Mouse (Mus musculus) frontal cortex, postnatal 10 days (tissue): ENCODE measurements around the gene Insc.

Experiments used
- DNase-seq, 2 experiments: peaks; one replicate each; pipeline ENCODE4 v3.0.0; 2022; ENCODE audit warnings: low spot score in 2 of 2, mixed read lengths in 1 of 2

Gene Insc

GRCm38 (mm10) chr7:114827360-114827759 is 83.9 kb downstream of the Insc start:
- DNase-seq: no peak

GRCm38 (mm10) chr7:114832257-114832940 is 88.9 kb downstream of the Insc start:
- DNase-seq: no peak

DNA sequence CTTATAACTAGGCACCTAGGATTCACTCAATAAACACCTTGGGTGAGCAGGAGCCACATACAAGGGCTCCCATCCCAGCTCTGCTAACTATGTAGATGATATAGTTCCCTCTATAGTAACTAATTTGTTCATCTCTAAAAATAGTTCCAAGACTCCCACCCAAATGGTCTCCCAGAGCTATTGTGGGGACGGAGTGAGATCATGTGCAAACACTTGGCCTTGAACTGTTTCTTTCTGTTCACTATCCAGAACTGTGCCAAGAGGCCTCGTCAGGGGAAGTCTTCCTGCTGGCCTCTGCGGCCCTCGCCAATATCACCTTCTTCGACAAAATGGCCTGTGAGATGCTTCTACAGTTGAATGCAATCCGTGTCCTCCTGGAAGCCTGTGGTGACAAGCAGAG is 91.0 kb downstream of the Insc start:
- no peak for DNase-seq

GRCm38 (mm10) chr7:114837268-114837667 is 93.8 kb downstream of the Insc start:
- no peak for DNase-seq

DNA sequence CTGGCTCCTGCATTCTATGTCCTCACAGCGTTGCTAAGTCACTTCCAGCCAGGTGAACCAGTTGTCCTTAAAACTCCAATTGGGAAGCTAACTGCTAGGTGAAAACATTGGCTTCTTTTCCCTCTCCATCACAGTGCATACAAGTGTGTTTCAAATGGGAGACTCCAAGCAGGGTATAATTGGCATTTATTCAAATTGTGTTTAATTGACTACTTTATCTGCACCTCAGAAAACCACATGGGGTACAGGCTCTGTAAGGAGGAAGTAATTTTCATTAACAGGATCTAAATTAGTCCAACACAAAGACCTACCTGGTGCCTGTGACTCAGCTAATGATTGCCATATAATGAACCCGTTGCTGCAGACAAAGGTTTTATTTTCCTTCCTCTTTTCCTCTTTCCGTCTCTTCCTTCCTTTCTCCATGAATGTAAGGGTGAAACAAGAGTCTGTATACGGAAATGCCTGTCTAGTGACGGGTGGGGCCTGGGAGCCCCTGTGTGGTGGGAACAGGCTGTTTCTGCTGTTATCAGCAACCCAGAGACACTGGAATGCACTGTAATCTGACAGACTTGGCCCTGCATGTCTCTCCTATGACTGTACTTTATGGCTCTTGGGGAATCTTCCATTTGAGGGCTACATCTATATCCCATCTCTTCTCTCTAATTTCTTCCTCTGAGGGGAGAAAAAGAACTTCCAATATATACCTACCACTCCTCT is 96.7 kb downstream of the Insc start:
- no peak for DNase-seq

GRCm38 (mm10) chr7:114842644-114843211 is 99.2 kb downstream of the Insc start:
- DNase-seq: no peak

DNA sequence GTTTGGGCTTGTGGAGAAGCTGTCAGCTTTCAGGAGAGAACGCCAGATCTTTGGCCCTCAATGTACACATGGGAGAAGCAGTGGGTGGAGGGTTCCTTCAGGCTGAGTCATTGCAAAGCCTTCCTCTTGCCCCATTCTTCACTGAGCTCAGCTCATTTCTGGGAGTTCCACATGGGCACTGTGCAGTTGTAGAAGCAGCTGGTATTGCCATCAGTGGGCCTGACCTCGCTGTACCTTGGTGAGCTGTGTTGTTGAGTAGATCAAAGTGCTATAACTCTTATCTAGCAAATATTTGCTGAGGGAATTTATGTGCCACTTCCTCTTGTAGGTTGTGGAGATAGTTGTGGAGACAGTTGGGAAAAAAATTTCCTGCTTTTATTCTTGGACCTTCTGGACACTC is 103.7 kb downstream of the Insc start:
- no peak for DNase-seq

GRCm38 (mm10) chr7:114852387-114852786 is 108.9 kb downstream of the Insc start:
- DNase-seq: no peak

DNA sequence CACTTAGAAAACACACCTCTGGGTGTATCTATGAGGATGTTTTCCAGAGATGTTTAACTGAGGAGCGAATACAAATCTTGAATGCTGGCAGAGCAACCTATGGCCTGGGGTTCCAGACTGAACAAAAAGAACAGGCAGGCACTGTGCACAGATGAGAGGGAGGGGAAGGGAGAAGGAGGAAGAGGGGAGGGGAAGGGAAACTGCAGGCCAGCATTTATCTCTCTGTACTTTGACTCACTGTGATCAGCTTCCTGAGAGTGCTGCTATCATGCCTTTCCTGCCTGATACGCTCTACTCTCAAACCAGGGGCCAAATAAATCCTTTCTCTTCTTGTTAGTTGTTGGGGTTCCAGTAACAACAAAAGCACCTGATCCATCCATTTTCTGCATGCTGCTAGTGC is 110.7 kb downstream of the Insc start:
- no peak for DNase-seq

GRCm38 (mm10) chr7:114860858-114861523 is 117.5 kb downstream of the Insc start:
- no peak for DNase-seq

DNA sequence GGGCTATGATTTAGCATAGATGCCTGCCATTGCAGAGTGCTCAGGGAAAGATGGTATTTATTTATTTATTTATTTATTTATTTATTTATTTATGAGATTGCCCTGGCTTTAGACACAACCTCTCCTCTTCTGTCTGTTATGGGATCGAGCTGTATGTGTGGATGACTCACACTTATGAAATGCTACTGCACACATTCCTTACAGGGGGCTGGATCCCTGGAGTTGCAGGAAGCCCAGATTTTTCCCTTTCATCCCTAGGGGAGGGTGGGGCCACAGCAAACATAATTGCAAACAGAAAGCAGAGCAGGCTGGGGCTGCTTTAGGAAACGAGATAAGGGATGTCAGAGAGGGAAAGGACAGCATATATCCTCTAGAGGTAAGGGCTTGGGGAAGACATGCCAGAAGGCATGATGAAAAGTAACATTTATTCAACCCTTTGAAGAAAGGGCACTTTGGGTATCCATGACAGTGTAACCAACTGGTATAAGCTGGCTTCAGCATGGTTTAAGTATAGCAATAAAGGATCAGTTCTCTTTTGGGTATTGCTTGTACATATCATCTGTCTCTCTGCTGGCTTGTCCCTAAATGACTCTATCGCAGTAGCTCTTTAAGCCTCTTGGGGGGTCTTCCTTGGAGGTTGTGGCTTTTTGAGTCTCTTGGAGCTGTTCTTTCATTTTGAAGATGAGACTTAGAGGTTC is 130.0 kb downstream of the Insc start:
- DNase-seq: no peak

GRCm38 (mm10) chr7:114874032-114874441 is 130.5 kb downstream of the Insc start:
- peak; percentile 43 to 47 for DNase-seq

GRCm38 (mm10) chr7:114874579-114874978 is 131.1 kb downstream of the Insc start:
- no peak for DNase-seq

DNA sequence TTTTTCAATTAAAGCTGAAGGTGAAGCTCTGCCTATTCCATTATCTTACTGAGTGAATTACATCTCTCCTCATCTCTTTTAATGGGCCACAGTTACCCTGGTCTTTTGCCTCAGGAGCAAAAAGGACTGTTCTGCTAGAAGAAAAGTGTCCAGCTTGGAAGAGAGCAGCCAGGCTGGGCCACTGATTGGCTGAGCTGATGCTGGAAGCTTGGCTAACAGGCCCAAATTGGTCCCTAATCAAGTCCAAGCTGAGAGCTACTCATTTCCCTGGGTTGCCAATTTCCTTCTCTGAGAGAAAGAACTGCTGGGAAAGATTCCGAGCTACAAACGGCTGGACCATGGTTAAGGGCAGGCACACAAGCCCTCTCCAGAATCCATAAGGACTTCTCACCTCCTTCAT is 140.1 kb downstream of the Insc start:
- DNase-seq: no peak

- no peak for DNase-seq
Observed at GRCm38 (mm10) chr7:114886933-114887332, 143.4 kb downstream of the Insc start.

DNA sequence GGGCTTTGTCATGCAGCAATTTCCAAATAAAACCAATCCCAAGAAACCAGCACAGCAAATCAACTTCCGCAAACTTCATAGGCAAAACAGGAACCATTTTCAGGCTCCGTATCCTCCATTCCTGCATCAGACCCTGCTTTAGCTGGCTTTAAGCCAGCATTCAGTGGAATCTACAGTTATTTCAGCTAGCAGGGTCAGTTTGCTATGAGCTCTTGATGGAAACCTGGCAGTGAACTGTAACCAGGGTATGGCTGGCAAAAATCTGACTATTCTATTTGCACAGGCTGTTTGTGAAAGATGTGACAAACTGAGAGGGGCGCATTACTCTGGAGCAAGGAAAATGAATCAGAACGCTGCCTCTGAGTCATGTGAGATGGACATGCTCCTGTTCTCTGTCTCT is 146.7 kb downstream of the Insc start:
- DNase-seq: no peak

DNA sequence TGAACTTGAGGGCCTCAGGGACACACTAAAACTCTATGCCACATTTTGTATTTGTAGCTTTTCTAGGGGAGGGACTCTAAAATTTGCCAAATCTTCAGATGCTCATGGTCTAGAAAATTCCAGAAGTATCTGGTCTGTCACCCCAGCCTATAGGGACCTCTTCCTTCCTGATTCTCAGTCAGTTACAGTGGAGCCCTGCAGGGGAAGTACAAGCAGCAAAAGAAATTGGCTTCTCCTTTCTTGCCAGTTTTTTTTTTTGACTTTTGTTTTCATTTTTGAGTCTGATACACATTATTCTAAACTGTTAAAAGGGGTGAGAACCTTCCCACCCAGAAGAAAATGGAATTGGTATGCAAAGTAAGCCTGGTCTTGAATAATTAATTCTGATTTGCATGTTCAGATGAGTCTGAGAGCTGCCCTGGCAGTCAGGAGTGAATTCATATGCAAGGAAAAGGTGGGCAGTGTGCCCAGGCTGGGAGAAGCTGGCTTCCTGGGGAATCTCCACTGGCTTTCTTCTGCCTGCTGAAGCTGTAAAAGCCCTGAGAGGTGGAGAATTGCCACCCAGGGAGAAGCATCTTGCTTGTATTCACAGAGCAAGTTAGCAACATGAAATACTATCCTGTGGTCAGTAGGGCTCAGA is 149.2 kb downstream of the Insc start:
- peak; percentile 55 to 66 for DNase-seq

GRCm38 (mm10) chr7:114893889-114894288 is 150.4 kb downstream of the Insc start:
- no peak for DNase-seq

GRCm38 (mm10) chr7:114896966-114897697 is 153.6 kb downstream of the Insc start:
- no peak for DNase-seq
